Mouse (Mus musculus) c-Kit-positive CD71-negative TER-119-negative erythroid progenitor cells, embryonic 14.5 days (primary cell): Measurements from ENCODE around the gene Susd2.

Source experiments
- DNase-seq: peaks from one replicate; pipeline ENCODE4 v3.0.0-alpha.2; 2013; ENCODE audit warnings: low read depth

Gene Susd2

DNA sequence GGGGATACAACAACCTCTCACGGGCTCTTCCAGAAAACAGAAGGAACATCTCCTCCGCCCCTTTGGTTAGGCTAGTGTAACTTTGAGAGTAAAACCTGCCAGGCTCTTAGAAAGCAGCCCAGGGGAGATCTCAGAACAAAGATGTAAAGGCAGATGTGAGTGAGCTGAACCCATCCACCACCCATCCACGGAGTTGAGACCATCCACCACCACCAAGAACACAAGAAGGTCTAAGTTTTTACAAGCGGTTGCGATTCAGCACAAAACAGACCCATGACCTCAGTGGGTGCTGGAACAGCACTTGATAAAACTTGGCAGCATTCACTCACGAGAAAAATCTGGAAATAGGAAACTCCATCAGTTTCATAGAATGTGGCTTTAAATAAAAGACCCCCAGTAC, 17.9 kb downstream of the Susd2 start:
- DNase-seq, result no peak

DNA sequence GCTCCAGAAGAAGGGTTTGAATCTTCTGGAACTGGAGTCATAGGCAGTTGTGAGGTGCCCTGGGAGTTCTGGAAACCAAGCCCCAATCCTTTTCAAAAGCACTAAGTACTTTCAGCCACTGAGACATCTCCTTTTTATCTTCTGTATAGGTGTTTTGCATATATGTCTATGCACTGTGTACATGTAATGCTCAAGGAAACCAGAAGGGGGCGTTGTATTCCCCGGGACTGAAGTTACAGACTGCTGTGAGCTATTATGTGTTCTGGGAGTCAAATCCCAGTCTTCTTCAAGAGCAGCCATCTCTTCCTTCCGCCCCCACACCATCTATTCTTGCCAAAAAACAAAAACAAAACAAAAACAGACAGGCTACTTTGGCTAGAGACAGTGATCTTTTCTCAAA, 23.0 kb downstream of the Susd2 start:
- no peak for DNase-seq

DNA sequence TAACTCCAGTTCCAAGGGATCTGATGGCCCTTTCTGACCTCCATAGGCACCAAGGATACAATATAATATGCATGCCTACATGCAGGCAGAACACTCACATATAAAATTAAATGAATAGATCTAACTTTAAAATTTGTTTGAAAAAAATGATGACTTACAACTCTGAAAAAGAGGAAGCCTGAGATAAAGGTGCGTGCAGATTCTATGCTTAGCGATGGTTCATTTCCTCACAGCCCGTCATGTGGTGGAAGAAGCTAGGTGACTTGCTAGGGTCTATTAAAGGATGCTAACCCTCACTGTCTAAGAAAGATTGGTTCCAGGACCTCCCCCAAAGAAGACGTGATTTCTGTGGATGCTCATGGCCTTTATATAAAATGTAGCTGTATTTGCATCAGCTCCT, 27.8 kb downstream of the Susd2 start:
- DNase-seq, result no peak

DNA sequence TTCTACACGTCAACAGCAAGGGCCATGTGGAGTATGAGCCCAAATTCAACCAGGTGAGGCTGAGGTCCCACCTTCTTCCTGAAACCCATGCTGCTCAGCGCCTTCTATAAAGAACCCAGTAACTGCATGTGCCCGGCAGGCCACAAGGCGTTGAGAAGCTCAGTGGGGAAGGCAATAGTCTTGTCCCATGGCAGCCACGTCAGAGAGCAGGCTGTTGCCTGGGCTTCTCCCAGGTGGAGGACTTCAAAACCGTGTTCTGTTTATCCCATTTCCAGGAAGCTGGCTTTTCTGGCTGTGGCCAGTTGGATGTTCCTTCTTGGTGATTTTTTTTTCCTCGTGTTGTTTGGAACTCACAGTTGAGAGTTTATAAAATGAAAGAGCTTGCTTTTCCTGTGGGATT, 33.3 kb downstream of the Susd2 start:
- DNase-seq, result no peak

DNA sequence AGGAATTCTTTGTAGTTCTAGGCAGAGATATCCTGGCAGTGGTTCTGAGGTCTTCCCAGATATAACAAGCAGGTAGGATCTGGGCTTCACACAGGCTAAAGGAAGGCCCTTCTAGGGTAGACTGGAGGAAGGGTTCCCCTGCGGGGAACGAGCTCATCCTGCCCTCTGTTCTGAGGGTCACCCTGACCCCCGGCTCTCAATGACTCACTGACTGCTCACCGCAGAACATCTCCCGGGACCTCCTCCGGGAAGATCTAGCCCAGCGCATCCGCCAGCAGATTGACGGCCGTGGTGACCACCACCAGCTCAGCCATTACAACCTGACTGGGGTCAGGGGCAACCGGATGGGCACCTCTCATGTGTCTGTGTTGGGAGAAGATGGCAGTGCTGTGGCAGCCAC, 34.8 kb downstream of the Susd2 start:
- no peak for DNase-seq

DNA sequence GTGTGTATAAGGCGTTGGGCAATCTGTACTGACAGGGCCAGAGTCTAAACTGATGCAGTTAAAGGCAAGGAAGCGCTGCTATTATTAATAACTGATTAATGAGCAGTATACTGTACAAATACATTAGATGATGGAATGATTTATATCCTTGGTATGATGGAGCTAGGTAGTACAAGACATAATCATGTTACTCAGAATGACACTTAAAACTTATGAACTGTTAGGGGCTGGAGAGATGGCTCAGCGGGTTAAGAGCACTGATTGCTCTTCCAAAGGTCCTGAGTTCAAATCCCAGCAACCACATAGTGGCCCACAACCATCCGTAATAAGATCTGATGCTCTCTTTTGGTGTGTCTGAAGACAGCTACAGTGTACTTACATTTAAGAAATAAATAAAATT, 36.6 kb downstream of the Susd2 start:
- no peak for DNase-seq

DNA sequence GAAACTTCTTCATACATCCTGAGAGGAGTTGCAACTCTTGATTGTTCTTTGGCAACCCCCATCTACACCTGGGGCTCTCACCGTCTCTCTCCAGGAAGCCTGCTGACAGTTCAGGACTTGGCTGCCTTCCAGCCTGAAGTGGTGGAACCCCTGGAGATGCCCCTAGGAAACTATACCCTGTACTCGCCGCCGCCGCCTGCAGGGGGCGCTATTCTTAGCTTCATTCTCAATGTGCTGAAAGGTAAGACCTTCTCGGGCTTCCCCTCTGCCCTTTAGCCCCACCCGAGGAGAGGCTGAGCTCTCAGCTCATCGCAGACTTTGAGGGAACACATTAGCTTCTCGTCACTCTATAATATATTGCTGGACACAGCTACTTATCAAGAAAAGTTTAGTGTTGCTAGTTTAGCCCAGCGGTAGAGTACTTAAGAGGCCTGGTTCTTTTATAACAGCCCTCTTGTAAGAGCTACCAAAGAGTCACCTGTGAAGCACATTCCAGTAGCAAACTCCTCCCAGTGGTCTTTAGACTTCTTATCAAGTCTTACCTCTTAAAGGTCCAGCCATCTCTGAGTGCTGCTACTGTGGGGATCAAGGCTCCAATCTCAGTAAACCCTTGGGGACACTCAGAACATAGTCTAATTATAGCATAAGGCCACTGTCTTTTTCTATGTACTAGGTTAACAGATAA, 38.5 kb downstream of the Susd2 start:
- no peak for DNase-seq

DNA sequence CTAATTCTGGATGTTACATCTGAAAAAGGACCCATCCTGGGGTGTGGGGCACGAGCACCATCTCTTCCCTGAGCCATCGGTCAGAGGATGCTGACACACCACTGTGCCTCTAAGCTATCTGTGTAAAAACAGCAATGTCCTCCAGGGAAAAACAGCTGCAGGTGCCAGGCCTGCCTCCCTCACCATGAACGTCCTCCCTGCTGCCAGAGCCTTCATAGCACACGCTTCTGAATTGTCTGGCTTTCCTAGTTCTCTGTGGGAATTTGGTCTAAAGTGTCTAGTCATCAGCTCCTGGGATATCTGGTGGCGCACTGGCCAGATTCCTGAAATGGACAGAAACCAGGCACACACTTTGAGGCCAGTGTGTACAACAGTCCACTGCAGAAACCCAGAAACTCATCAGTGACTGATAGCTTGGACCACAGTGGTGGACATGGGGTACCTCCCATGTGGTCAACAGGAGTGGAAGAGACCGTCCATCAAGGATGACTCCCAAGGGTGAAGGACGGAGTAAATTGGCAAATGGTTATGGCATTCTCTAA, 43.5 kb downstream of the Susd2 start:
- no peak for DNase-seq

DNA sequence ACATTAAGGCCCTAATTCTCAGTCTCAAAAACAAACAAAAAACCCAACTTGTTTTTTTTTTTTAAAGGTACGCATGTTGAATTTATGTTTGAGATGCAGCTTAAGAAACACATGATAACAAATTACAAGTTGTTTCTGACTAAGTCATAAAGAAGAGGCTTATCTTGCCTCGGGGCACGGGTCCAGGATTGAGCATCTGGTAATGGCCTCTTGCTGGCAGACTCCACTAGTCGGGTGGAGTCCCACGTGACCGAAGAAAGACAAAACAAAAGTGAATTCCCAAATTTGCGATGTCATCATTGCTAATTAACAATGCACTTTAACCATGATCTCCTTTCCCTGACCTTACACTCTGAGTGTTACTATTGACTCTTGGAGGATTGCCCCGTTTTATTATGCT, 47.8 kb downstream of the Susd2 start:
- DNase-seq, result no peak

DNA sequence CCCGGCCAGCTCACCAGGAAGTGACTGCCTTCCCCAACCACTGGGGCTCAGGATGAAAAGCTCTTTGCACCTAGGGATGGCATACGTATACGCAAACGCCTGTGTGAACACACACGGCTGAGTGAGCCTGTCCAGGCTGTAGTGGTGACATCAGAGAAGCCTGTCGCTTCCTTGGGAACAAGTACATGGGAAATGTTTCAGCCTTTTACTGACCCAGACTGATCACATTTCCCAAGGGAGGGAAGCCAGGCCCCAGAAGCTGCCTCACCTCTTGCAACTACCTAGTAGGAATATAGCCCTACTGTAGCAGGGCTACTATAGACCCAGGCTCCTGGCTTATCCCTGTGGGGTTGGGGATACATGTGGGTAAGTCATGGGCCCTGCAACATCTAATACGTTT, 51.2 kb downstream of the Susd2 start:
- DNase-seq, result no peak

DNA sequence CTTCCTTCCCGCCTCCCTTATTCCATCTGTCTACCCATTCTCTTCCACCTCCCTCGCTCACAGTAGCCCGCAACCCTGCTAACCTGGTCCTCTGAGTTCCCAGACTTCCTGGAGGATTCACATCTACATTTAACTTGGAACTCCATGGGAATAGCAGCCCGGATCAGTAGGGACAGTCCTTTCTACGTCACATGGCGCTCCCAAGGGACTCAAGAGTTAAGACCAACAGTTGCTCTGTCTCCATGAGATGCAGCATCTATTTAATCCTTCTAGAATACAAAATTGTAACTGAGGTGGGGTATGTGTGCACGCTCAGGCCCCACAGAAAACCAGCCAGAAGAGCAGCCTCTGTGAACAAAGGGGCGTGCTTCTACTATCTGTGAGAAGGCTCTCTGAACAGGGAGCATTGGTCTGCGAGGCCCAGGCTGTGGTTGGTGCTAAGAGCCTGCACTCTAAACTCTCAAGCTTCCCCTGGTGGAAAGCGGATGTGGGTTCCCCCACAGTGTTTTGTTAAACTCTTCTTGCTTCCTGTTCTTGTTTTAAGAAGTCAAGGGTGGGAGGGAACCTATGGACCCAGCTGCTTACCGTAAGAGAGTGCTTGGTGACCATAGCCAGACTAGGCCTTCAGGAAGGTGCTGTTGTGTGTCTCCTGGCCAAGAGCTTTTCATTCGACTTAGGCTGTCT, 52.5 kb downstream of the Susd2 start:
- DNase-seq, result peak; percentile 69

DNA sequence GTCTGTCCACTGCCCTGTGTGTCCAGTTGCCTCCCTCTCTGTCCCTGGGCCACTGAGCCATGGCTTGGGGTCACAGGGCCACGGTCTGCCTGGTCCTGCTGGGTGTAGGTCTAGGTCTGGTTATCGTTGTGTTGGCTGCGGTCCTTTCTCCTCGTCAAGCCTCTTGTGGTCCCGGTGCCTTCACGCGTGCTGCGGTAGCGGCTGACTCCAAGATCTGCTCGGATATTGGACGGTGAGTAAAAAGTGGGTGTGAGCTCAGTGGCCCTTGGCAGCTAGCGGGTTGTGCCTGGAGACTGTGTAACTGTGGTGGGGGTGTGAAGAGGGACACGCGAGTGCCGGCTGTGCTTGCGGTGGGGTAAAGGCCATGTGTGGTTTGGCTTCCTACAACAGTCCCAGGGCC, 54.2 kb downstream of the Susd2 start:
- DNase-seq, result no peak

DNA sequence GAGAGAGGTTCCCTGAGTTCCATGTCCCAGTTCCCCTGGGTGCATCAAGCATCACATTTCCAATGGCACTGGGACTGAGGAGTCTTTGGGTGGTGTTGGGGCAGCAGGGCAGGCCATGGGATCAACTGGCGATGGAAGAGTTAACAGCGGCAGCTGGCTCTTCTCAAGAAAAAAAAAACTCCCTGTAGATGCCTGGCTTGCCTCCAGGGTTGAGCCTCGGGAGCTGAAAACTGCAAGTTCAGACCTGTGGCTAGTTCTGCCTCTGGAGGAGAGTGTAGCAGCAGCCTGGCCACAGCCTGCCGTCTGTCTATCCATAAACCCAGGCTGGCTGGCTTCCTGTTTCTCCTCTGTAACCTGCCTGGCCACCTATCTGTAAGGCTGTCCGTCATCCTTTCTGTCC, 54.7 kb downstream of the Susd2 start, which contains the start of gene Ggt5:
Gene Ggt5, plus strand, starts transcription at position 212 of the 400 bp plus-strand sequence.
- no peak for DNase-seq

DNA sequence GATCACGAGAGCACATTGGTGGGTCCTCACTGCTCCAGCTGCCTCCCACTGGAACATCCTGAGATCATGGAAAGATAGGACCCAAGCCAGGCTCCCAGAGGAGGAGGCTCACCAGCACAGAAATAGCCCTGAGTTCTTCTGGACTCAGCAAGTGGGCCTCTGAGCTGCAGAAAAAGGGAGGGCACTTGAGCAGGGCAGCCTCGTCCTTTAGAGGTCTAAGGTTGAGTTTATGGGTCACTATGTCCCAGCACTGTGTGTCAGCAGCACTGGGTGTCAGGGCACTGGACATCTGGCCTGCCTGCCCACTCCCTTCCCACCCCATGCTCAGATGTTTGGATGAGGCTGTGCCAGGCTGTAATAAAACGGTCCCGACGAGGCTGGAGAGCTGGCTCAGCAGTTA, 55.5 kb downstream of the Susd2 start:
- no peak for DNase-seq

DNA sequence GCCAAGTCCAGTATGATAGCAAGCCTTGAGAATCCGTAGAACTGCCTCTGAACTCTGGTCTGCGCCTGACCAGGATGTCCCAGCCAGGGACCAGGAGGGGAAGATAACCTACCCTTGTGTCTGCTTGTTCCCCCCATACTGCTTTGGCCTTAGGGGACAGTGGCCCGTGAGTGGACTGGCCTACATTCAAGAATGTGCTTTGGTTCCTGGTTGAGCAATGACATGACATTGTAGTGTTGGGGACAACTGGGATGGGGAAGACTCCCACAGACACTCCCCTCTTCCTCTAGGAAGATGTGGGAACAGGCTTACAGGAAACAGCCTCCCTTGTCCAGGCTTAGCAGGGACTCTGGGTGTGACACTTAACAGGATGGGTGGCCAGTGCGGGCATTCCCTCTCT, 56.0 kb downstream of the Susd2 start:
- DNase-seq, result no peak
